Mouse (Mus musculus) layer of hippocampus, adult 8-10 months (tissue): ENCODE data around the gene Kri1. TPM values are rescaled to one million over a fixed set of nuclear protein-coding genes. Genes with fewer than 3 reads are reported as not detected.
"Not testable (repeated sequence)": the region's sequence is repeated elsewhere in the genome, so short reads cannot be mapped to it uniquely, and the experiment has no call there.

ENCODE experiments used
- DNase-seq, 2 experiments: peaks; one replicate each; pipeline ENCODE4 v3.0.0; 2022; ENCODE audit warnings: low spot score in 2 of 2
- total RNA-seq, 4 experiments: library from RNA; stranded (reverse); gene quantifications; 2 replicates each; pipeline ENCODE4 v1.2.4; 2022

The Kri1 gene
- total RNA-seq, result 10 to 100 TPM; 43.2 to 48.9 (median 44.5) TPM

DNA sequence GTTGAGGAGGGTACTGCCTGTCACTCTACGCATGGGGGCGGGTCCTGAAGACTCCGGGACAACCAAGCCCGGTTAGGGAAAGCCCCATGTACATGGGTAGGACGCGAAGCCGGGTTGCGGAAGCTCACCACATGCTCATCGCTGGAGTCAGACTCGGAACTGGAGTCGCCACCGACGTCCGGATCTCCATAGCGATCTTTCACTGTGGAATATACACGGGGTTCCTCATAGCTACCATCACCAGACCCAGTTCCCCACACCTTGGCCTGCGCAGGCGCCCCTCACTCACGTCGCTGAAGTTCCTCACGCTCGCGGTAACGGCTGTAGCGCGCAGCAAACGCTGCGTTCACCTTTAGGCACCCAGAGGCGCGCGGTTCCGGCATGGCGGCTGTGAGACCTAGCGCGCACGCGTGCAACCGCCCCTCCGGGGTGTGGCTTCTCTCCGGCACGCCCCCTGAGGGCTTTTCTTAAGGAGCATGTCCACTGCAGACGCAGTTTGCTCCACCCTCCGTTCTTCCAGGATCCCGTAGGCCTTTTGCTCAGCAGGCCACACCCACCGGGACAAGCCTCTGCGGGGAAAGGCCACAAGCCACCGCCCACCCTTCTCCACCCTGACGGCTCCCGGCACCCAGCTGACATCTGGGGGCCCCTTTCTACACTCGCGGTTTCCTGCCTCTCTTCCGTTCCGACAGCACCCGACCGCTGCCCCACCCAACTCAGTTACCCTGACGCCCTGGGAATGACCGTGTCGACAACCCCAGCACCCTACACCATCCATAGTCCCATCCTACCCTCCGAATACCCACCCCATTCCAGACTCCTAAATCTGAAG lies at the start of gene Kri1:
Gene Kri1, minus strand, starts transcription at position 399 of the 832 bp plus-strand sequence.
- peak; percentile 95 to 96 for DNase-seq

- no peak for DNase-seq
These were observed 48.7 kb upstream of the Kri1 start for GRCm38 (mm10) chr9:21336491-21336890.

- no peak for DNase-seq
These were observed 47.6 kb upstream of the Kri1 start for GRCm38 (mm10) chr9:21335391-21335790.

DNA sequence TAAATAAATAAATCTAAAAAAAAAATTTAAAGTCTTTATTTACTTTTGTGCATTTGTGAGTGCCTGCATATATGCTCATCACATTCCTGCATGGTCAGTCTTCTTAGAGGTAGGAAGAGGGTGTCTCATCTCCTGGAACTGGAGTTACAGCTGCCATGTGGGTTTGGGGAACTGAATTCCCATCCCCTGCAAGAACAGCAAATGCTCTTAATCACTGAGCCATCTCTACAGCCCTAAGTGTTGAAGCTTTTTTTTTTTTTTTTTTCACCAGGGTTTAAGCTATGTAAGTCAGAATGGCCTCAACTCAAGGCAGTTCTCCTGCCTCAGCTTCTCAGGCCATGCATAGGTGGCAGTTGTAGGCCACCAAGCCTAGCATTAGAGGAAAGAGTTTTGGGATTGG lies 47.0 kb upstream of the Kri1 start:
- DNase-seq, result no peak

DNA sequence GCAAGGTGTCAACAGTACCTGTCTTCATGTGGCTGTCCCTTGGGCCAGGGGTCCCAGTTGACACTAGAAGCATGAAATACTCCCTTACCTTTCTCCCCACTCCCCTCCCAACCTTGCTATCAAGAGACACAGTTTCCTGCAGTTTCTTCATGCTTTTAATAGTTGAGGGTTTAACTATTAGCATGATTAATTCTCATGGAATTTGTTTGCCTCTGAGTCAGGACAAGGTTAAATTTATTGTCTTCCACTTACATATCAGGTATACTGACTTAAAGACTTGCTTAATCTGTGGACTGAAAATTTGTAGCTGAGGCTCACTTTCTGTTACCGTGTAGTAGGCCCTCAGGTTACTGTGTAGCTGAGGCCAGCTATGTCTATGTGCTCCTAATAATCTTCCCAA lies 45.8 kb upstream of the Kri1 start:
- DNase-seq, result no peak

GRCm38 (mm10) chr9:21332161-21333061 lies 44.6 kb upstream of the Kri1 start:
- no peak for DNase-seq

DNA sequence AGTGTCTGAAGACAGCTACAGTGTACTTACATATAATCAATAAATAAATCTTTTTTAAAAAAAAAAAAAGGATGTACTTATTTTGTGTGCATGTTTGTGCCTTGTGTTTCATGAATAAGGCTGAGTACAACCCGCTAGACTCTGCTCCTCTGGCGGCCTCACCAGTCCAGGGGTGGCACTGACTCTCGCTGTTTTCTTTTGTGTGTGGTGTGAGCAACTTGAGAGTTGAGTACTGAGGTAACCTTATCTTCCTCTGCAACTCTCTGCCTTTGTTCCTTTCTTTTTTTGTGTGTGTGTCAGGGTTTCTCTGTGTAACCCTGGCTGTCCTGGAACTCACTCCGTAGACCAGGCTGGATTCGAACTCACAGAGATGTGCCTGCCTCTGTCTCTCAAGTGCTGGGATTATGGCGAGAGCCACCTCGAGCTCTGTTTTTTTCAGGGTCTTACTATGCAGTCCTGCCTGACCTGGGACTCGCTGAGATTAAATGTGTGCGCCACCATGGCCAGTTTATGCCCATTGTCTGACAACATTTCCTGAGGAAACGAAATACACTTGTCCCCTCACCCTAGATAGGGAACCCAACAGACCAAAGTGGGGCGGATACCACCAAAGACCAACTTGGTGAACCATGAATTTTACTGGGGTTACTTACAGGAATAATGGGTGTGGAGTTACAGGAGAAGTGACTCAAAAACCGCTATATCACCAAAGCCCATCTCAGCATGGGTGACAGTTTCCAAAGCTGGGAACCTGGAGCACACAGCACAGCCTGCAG lies 43.8 kb upstream of the Kri1 start:
- DNase-seq, result no peak

GRCm38 (mm10) chr9:21329699-21330289 lies 42.0 kb upstream of the Kri1 start:
- no peak for DNase-seq

DNA sequence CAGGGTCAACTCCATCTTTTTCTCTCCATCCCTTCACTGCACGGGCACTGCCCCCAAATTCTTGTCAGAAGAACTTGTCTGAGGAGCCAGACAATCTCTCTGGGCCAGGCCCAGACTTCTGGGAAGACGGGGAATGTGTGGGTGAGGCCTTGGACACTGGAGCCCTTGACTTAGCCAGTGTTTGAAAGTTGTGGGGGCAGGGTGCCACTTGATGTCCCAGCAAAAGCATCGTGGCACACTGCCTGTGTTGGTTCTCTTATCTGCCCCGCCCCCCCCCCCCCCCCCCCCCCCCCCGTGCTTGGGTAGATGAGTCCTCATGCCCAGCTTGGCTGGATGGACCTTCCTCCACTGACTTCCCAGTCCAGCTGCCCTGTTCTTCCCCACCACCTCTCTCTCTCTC lies 41.3 kb upstream of the Kri1 start:
- DNase-seq, result no peak

DNA sequence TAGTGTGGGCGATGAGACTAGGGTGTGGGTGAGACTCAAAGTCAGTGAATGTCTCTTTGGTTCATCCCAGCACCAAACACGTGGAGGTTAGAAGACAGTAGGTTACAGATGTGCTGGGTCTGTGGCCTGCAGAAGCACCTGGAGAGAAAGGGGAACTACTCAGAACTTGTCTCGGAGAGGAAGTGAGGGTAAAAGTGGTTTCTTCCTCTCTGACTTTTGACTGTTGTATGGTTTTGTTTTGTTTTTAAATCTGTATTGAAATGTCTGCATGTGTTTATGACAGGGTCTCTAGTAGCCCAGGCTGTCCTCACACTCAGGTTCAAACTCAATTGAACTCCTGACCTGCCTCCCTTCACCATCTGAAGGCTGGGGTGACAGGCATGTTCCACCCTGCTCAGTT lies 40.3 kb upstream of the Kri1 start:
- no peak for DNase-seq

DNA sequence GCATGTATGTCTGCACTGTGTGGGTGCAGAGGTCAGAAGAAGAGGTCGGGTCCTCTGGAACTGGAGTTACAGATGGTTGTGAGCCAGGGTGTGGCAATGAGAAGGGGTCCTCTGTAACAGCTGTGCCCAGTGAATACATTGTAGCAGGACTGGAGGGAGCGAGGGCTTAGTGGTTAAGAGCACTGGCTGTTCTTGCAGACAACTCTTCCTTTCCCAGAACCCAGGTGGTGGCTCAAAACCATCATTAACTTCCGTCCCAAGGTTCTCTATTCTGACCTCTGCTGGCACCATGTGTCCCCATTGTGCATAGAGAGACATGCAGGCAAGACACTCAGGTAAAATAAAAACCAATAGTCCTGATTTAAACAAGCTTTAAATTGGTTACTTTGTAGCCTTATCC lies 39.8 kb upstream of the Kri1 start:
- no peak for DNase-seq

- DNase-seq, result no peak
These were observed 36.5 kb upstream of the Kri1 start for GRCm38 (mm10) chr9:21324269-21324668.

GRCm38 (mm10) chr9:21322917-21323297 lies 35.1 kb upstream of the Kri1 start:
- not testable (repeated sequence) for DNase-seq

- DNase-seq, result peak in 1 of 2 experiments; percentile 22
These were observed 34.6 kb upstream of the Kri1 start for GRCm38 (mm10) chr9:21322211-21322916.

GRCm38 (mm10) chr9:21321513-21321835 lies 33.7 kb upstream of the Kri1 start:
- DNase-seq, result no peak

GRCm38 (mm10) chr9:21320619-21321512 lies 33.1 kb upstream of the Kri1 start, which contains the start of gene Slc44a2:
Slc44a2 (plus strand) TSS chr9:21320698.
- DNase-seq, result peak; percentile 29 to 67

- no peak for DNase-seq
These were observed 32.5 kb upstream of the Kri1 start for GRCm38 (mm10) chr9:21320280-21320618.

DNA sequence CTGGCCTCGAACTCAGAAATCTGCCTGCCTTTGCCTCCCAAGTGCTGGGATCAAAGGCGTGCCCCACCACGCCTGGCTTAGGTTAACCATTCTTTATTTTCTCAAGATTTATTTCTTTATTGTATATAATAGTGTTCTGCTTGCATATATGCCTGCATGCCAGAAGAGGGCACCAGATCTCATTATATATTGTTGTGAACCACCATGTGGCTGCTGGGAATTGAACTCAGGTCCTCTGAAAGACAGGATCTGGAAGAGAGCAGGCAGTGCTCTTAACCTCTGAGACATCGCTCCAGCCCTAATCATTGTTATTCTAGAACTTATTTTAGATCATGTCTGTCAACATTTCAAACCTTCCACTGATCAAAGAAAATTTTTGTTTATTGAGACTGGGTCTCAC lies 31.7 kb upstream of the Kri1 start:
- no peak for DNase-seq

DNA sequence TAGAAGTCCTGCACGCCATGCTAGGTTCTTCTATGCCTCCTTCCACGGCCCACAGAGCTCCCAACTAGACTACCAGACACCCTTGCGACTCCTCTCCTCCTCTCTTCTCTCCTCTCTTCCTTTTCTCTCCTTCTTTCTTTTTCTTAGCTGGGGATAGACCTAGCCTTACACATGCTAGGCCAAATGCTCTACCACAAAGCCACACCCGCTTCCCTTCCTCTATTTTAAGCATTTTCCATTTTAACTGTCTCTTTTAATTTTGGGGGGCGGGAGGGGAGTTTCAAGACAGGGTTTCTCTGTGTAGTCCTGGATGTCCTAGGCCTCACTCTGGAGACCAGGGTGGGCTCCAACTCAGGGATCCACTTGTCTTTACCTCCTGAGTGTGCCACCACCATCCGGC lies 31.0 kb upstream of the Kri1 start:
- DNase-seq, result no peak

DNA sequence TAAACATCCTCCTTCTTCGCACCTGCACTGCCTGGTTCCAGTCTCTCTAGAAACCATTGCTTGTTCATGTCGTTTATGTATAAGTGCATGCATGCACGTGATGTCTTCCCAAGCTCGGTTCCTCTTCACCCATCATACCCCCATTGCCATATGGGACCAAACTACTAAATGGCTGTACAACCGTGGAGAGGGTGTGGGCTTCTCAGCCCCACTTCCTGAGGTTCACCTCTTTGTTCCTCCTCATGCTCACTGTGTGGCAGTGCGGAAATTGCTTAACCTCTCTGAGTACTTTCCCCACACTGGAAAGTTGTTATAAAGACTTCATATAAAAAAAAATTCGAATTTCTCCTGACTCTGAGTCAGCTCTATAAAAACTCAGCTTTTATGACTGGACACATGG lies 28.9 kb upstream of the Kri1 start:
- no peak for DNase-seq
